Mouse (Mus musculus) kidney, embryonic 15.5 days (tissue): ENCODE data around the gene Dmrt1. TPM values are rescaled to one million over a fixed set of nuclear protein-coding genes. Genes with fewer than 3 reads are reported as not detected.

Experiments used
- ATAC-seq: fragments of 200-750 bp; cut with Nextera tagmentation; replicated peaks from 2 replicates; pipeline ENCODE4 v1.8.0; 2017; ENCODE audit warnings: moderate TSS enrichment; ENCODE audit not compliant: low FRiP score
- H3K27ac ChIP-seq: fragments of 300-500 bp; sonication (generic); 2 replicates; pipeline ENCODE4 v1.5.1; 2015; ENCODE audit warnings: mild to moderate bottlenecking, inconsistent platforms
- H3K27me3 ChIP-seq: fragments of 300-500 bp; sonication (generic); 2 replicates; pipeline ENCODE4 v1.6.1; 2015; ENCODE audit warnings: inconsistent platforms
- H3K36me3 ChIP-seq: fragments of 300-500 bp; sonication (generic); 2 replicates; pipeline ENCODE4 v1.6.1; 2015; ENCODE audit warnings: inconsistent platforms
- H3K4me1 ChIP-seq: fragments of 300-500 bp; sonication (generic); 2 replicates; pipeline ENCODE4 v1.6.1; 2015; ENCODE audit warnings: inconsistent platforms
- H3K4me2 ChIP-seq: fragments of 300-500 bp; sonication (generic); 2 replicates; pipeline ENCODE4 v1.6.1; 2015; ENCODE audit warnings: moderate library complexity, mild to moderate bottlenecking, inconsistent platforms
- H3K4me3 ChIP-seq: fragments of 300-500 bp; sonication (generic); replicated peaks from 2 replicates; pipeline ENCODE4 v1.5.1; 2015; ENCODE audit warnings: mild to moderate bottlenecking, inconsistent platforms
- H3K9ac ChIP-seq: fragments of 300-500 bp; sonication (generic); 2 replicates; pipeline ENCODE4 v1.6.1; 2015; ENCODE audit warnings: mild to moderate bottlenecking, inconsistent platforms
- H3K9me3 ChIP-seq: fragments of 300-500 bp; sonication (generic); replicated peaks from 2 replicates; pipeline ENCODE4 v1.6.1; 2016; ENCODE audit warnings: inconsistent platforms
- WGBS: fragments of 180-500 bp; shearing (Covaris S2); methylation state at CpG from one replicate; pipeline ENCODE4 v1.1.7; 2015; ENCODE audit warnings: mixed read lengths; 5-methylcytosine and 5-hydroxymethylcytosine counted together
- polyA plus RNA-seq: library from polyadenylated mRNA; unstranded; fragments of >200 nt; fragmentation: Nextera tagmentation; extraction: Ambion mirVana; gene quantifications from 2 replicates; pipeline ENCODE4 v1.2.1, GENCODE M21; 2015

Dmrt1 gene
- polyA plus RNA-seq, 1 experiment from 2014 or later, result not detected

DNA sequence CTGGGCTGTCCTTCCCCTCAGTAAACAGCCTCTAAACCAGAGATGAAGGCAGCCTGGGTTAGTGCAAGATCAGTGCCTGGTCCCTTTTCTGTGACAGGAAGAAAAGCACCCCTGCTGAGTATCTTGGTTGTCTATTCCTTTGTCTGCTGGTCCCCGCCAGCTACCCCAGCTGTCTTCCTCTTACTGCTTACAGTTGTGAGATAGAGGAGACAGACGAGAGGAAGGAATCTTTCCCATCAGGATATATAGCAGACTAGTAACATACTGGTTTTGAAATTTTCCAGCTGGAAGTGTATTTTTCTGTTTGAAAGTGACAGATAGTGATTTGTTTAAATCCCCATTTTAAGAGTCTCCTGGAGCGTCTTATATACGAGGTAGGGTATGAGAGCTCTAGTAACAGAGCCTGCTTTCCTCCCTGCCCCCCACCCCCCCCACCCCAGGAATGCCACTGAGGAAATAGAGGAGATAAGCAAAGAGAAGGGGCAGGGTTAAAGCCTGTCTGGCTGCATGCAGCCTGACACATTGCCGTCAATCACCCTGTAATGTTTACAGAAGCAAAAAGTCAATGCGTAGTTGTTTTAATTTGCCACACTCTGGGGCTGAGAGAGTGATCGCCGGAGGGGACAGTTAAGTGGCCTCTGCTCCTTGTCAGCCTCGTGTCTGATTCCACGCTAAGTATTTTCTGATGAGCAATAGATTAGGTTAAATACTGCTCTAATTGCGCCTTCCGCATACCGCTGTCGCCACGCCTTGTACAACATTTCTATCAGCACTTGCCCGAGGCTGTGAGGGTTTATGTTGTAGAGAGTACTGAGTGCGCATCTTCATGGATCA lies 69.8 kb downstream of the Dmrt1 start:
- Histone ChIP-seq H3K4me1 (peaks cover 5% of the 10 kb centered on the region; the same call in 1 of the 2 replicates), H3K4me2 (peak overlapping the region; percentile 28), H3K27ac (no peak overlapping the region), H3K36me3 (no peaks in the 10 kb centered on the region), H3K9me3 (no peaks in the 10 kb centered on the region), H3K4me3 (no peak overlapping the region), H3K27me3 (peaks cover 92% of the 10 kb centered on the region), H3K9ac (no peak overlapping the region)
- ATAC-seq, result peak; percentile 46; the same call in 1 of the 2 replicates
- WGBS, result 15% methylated on average over 17 of the region's 17 CpGs

DNA sequence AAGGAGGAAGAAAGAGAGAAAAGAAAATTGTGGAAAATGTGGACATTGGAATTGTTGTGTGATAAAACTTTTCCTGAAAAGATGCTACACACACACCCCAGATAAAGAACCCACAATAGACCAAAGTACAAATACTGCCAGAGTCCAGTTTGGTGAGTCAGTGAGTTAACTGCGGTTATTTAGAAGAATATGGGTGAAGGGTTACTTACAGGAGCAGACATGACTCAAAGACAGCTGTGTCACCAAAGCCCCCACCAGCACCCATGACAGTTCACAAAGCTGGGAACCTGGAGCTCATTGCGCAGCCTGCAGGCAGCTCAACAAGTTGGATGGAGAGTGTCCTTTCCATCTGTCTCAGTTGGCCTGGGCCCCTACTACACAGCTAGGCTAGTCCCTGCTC lies 72.9 kb downstream of the Dmrt1 start:
- WGBS, result 91% methylated on average over 2 of the region's 2 CpGs
- Histone ChIP-seq H3K4me2 (no peak overlapping the region), H3K36me3 (no peaks in the 10 kb centered on the region), H3K9ac (no peak overlapping the region), H3K9me3 (no peaks in the 10 kb centered on the region), H3K4me1 (peaks cover 5% of the 10 kb centered on the region; the same call in 1 of the 2 replicates), H3K4me3 (no peak overlapping the region), H3K27me3 (peaks cover 86% of the 10 kb centered on the region), H3K27ac (no peak overlapping the region)
- no peak for ATAC-seq

DNA sequence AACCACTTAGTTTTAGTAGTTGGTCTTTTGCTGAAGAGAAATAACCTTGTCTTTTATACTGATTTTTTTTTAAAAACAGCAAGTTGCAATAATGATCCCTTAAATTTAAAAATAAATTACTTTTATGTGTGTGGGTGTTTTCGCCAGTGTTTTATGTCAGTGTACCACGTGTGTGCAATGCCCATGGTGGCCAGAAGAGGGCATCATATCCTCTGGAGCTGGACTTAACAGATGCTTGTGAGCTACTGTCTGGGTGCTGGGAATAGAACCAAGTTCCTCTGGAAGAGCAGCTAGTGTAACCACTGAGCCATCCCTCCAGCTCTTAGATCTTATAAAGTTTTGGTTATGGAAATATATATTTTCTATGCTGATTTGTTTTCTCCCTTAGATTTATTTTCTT lies 74.0 kb downstream of the Dmrt1 start:
- ATAC-seq, result no peak
- 94% methylated on average over 2 of the region's 2 CpGs for WGBS

DNA sequence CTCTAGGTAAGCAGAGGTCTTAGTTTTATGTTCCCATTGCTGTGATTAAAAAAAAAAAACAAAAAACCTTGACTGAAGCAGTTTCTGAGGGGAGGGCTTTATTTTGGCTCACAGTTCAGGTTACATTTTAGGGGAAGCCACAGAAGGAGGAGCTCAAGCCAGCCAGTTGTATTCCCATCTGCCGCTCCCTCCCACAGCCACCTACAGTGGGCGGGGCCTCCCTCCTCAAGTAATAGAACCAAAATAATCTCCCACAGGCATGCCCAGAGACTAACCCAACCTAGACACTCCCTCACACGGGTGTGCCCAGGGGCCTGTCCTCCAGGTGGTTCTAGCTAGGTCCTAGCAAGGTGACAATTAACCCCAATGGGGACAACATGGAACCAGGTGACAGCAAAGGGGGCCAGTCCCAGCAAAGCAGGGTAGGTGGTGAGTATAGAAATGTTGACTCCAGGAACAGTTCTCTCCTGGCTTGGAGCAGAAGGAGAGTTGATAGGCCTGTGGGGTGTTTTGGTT lies 92.4 kb downstream of the Dmrt1 start:
- no peak overlapping the region for H3K4me3 ChIP-seq
- peaks cover 9% of the 10 kb centered on the region; the same call in 1 of the 2 replicates for H3K4me1 ChIP-seq
- H3K9ac ChIP-seq, result no peak overlapping the region
- H3K9me3 ChIP-seq, result no peaks in the 10 kb centered on the region
- H3K27ac ChIP-seq, result no peak overlapping the region
- ATAC-seq, result no peak
- peaks cover 93% of the 10 kb centered on the region for H3K27me3 ChIP-seq
- no peak overlapping the region for H3K4me2 ChIP-seq
- WGBS, result 70% methylated on average over 3 of the region's 3 CpGs
- no peaks in the 10 kb centered on the region for H3K36me3 ChIP-seq

More for the DNA sequence above, 74.0 kb downstream of the Dmrt1 start:
- no peak overlapping the region for H3K4me3 ChIP-seq
- H3K36me3 ChIP-seq, result no peaks in the 10 kb centered on the region
- H3K27ac ChIP-seq, result no peak overlapping the region
- H3K9ac ChIP-seq, result no peak overlapping the region
- H3K4me1 ChIP-seq, result peaks cover 5% of the 10 kb centered on the region; the same call in 1 of the 2 replicates
- H3K9me3 ChIP-seq, result no peaks in the 10 kb centered on the region
- peaks cover 83% of the 10 kb centered on the region for H3K27me3 ChIP-seq
- H3K4me2 ChIP-seq, result no peak overlapping the region

DNA sequence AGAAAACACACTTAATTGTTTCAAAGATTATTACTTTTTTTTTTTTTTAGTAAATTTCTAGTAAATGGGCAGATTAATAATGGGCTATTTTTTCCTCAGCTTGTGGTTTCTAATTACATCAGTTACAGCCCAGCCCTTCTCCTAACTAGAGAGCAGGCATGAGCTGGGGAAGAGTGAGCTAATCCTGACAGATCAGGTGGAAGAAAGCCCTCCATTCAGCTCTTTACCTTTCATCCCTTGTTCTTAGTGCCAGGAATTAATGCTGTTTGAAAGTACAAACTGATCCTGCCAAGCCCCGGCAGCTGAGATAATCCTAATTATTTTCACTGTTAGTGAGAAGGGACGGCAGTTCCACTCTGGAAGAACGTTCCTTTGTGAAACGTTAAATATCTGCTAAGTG lies 93.2 kb downstream of the Dmrt1 start:
- peaks cover 10% of the 10 kb centered on the region; the same call in 1 of the 2 replicates for H3K4me1 ChIP-seq
- peaks cover 93% of the 10 kb centered on the region for H3K27me3 ChIP-seq
- H3K4me3 ChIP-seq, result no peak overlapping the region
- no peaks in the 10 kb centered on the region for H3K36me3 ChIP-seq
- no peak for ATAC-seq
- H3K4me2 ChIP-seq, result no peak overlapping the region
- H3K9me3 ChIP-seq, result no peaks in the 10 kb centered on the region
- H3K9ac ChIP-seq, result no peak overlapping the region
- no peak overlapping the region for H3K27ac ChIP-seq
- WGBS, result 17% methylated on average over 4 of the region's 4 CpGs

DNA sequence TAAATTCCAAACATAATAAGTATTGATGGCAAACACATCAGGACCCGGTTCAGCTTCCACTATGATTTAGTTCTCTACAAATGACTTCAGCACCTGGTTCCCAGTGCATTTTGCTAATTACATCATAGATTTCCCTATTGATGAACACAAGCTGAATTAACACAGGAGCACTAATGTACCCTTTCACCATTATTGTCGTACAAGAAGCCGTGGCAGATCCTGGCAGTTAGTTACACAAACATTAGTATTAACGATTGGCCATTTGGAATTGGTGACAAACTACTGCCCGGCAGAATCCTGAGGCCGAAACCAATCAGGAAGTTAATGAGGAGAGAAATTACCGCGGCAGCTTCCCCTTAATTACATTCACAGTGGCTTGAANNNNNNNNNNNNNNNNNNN lies 96.5 kb downstream of the Dmrt1 start:
- H3K4me1 ChIP-seq, result peaks cover 30% of the 10 kb centered on the region
- H3K4me3 ChIP-seq, result no peak overlapping the region
- H3K4me2 ChIP-seq, result no peak overlapping the region
- 5% methylated on average over 8 of the region's 8 CpGs for WGBS
- H3K9me3 ChIP-seq, result no peaks in the 10 kb centered on the region
- no peak overlapping the region for H3K9ac ChIP-seq
- H3K36me3 ChIP-seq, result no peaks in the 10 kb centered on the region
- H3K27me3 ChIP-seq, result peaks cover 99% of the 10 kb centered on the region
- ATAC-seq, result no peak
- H3K27ac ChIP-seq, result no peak overlapping the region

DNA sequence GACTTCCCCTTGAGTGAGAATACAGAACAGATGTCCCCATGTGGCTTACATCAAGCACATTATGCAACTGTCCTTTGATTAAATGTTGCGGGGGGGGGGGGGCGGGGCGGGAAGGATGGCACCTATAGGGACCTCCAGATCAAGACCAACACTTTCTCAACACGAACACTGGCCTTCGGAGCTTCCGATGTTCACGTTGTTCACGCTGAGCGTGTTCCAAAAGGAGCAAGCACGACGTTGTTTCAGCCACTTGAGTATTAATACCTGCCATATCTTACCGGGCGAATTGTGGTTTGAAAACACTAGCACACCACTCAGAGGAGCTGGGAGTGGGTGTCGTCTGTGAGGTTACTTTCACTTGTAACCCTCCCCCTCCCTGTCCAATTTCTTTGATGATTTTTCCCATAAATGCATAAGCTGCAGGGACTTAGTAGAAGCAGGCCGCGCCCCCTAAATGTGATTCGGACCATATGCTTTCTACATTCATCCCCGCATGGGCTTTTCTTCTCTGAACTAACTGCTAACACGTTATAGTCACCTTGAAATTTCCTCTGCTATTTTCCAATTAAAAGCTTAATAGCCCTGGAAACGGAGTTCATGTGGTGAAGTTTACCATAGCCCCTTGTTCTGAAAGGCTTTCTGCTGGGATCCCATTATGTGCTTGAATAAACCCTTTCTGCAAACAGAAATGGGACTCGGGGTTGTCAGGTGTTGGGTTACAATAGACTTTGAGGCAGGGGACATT lies 102.2 kb downstream of the Dmrt1 start:
- ATAC-seq, result no peak
- Histone ChIP-seq H3K4me1 (peaks cover 43% of the 10 kb centered on the region), H3K27me3 (peaks cover 100% of the 10 kb centered on the region), H3K9me3 (no peaks in the 10 kb centered on the region), H3K9ac (no peak overlapping the region), H3K4me2 (no peak overlapping the region), H3K4me3 (no peak overlapping the region), H3K27ac (no peak overlapping the region), H3K36me3 (no peaks in the 10 kb centered on the region)
- 1% methylated on average over 21 of the region's 21 CpGs for WGBS

DNA sequence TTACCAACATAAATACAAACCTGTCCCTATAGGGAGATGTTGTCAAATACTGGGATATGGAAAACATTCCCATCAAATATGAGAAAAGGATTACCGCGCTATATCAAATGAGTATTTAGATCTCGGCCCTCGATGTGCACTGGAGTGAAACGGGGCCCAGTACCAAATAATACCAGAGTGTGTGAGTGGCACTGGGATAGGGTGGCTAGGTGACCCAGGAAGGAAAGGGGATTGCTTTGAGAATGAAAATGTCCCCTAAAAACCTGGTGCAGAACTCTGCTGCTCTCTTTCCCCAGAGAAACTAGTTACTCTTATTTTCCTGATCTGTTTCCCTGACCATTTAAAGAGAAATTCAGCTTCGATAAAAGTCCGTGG lies 102.8 kb downstream of the Dmrt1 start:
- WGBS, result 2% methylated on average over 7 of the region's 7 CpGs
- no peaks in the 10 kb centered on the region for H3K9me3 ChIP-seq
- no peak overlapping the region for H3K9ac ChIP-seq
- H3K4me1 ChIP-seq, result peaks cover 41% of the 10 kb centered on the region
- H3K4me2 ChIP-seq, result no peak overlapping the region
- H3K27me3 ChIP-seq, result peaks cover 100% of the 10 kb centered on the region
- no peak for ATAC-seq
- no peaks in the 10 kb centered on the region for H3K36me3 ChIP-seq
- H3K4me3 ChIP-seq, result no peak overlapping the region
- H3K27ac ChIP-seq, result no peak overlapping the region

DNA sequence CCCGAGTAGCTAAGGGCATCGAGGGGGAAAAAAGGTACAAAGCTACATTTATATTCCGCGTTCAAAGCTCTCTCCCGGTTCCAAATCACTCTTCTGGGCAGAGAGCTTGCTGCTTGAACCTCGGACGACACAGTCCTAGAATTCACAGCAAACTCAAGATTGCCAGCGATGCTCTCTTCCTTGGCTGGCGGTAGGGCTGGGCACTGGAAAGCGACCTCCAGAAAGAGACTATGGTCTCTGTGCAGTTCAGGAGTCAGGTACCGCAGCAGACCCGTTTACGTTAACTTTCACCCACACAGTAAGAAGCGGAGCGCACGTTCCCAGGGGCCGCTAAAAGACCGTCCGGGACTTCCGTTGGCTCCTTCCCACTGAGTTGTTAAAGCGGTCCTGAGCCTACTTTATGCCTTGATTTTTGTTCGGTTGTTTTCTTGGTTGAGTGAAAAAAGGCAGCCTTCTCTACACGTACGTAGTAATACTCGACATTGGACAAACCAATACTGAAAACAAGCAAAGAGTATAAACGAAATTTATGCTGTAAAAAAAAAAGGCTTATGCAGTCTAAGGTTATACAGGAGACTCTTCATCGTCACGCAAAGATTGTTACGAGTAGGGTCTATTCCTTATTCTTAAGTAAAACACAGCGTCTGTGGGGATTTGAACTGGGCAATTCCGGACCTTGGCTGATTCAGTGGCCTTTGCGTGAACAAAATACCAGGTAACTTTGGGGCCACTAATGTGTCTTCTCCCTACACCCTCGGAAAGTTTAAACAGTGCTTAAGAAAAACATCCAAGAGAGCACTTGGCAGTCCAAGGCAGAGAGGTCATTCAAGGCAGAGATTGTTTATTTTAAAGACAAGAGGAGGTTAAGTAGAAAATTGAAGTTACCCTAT lies 103.8 kb downstream of the Dmrt1 start:
- 1% methylated on average over 33 of the region's 33 CpGs for WGBS
- no peak overlapping the region for H3K4me2 ChIP-seq
- H3K36me3 ChIP-seq, result no peaks in the 10 kb centered on the region
- ATAC-seq, result no peak
- peaks cover 47% of the 10 kb centered on the region for H3K4me1 ChIP-seq
- no peaks in the 10 kb centered on the region for H3K9me3 ChIP-seq
- no peak overlapping the region for H3K9ac ChIP-seq
- no peak overlapping the region for H3K27ac ChIP-seq
- no peak overlapping the region for H3K4me3 ChIP-seq
- peaks cover 100% of the 10 kb centered on the region for H3K27me3 ChIP-seq

DNA sequence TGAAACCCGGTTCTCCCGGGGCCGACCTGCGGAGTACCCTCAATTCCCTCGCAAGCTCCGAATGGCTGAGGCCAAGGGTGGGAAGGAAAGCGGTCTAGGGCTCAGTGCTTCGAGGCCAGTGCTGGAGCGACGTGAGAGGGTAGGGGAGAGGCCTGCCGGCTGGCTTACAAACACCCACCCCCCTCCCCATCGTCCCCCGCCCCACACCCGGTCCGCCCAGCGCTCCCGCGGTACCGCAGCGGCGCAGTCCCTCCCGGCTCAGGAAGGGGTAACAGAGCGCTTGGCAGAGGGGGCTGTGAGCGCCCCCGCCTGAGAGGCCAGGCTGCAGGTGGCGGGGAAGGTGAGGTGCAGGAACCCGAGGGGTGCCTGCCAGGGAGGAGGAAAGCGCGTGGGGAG lies 104.6 kb downstream of the Dmrt1 start, which contains the start of gene Dmrt3:
Gene Dmrt3, plus strand, starts transcription at position 287 of the 396 bp plus-strand sequence.
- ATAC-seq, result no peak
- Histone ChIP-seq H3K27ac (no peak within 1 kb of the TSS), H3K9ac (no peak within 1 kb of the TSS), H3K4me3 (peak within 1 kb of the TSS; percentile 38), H3K9me3 (no peaks in the 10 kb centered on the region), H3K4me2 (peak within 1 kb of the TSS; percentile 58), H3K36me3 (no peaks in the 10 kb centered on the region), H3K27me3 (peaks cover 100% of the 10 kb centered on the region), H3K4me1 (peaks cover 42% of the 10 kb centered on the region)
- 2% methylated on average over 29 of the region's 29 CpGs for WGBS

DNA sequence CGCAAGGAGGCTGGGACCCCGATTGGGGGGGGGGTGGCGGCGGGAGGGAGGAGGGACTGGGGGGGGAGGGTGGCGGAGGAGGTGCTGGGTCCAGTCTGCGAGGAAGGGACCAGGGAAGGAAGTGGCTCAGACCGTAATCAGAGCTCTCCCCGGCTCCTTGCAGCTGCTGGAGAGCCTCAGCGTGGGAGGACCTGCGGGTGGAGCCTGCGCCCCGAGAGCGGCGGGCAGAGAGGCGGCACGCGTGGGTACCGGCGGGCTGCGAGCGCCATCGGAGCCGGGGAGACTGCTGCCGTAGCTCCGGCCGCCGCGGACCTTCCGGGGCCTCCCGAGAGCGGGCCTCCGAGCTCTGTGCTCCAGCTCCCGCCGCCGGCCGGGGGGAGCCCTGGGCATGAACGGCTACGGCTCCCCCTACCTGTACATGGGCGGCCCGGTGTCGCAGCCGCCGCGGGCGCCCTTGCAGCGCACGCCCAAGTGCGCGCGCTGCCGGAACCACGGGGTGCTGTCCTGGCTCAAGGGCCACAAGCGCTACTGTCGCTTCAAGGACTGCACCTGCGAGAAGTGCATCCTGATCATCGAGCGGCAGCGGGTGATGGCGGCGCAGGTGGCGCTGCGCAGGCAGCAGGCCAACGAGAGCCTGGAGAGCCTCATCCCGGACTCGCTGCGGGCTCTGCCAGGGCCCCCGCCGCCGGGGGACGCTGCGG lies 105.1 kb downstream of the Dmrt1 start:
- no peaks in the 10 kb centered on the region for H3K36me3 ChIP-seq
- H3K9me3 ChIP-seq, result no peaks in the 10 kb centered on the region
- H3K4me3 ChIP-seq, result peak overlapping the region; percentile 38
- no peak overlapping the region for H3K27ac ChIP-seq
- peak overlapping the region; percentile 58 for H3K4me2 ChIP-seq
- no peak overlapping the region for H3K9ac ChIP-seq
- ATAC-seq, result peak; percentile 46; the same call in 1 of the 2 replicates
- under 1% methylated on average over 67 of the region's 71 CpGs for WGBS
- peaks cover 100% of the 10 kb centered on the region for H3K27me3 ChIP-seq
- H3K4me1 ChIP-seq, result peaks cover 38% of the 10 kb centered on the region
